In genomic region chr4:59002948-59003805, GRCm38 (mm10) we compare ENCODE assay signal across 8 mouse cellular contexts. TPM values are rescaled to one million over a fixed set of nuclear protein-coding genes. Genes with fewer than 3 reads are reported as not detected.
DNase-seq lines count a peak whose midpoint lies in the region; ATAC-seq and TF ChIP-seq lines count a peak whose summit lies in the region.

Gene Gm20503, plus strand, starts transcription at chr4:59003210.

- H3K4me3 ChIP-seq in hindbrain, embryonic 10.5 days = peak within 1 kb of the TSS; percentile 84
- peak within 1 kb of the TSS; percentile 92 for H3K4me3 ChIP-seq in lung, embryonic 16.5 days (ENCODE audit: low read length)
- H3K4me3 ChIP-seq in thymus, adult 2 months (ENCODE audit: control insufficient read depth, insufficient read depth, low read length) = peak within 1 kb of the TSS; percentile 86

- H3K36me3 ChIP-seq in hindbrain, embryonic 10.5 days = no peaks in the 10 kb centered on the region
- H3K36me3 ChIP-seq in lung, embryonic 16.5 days (ENCODE audit: control insufficient read depth, insufficient read depth, low read length) = no peaks in the 10 kb centered on the region
- no peaks in the 10 kb centered on the region for H3K36me3 ChIP-seq in thymus, adult 2 months (ENCODE audit: control insufficient read depth, insufficient read depth, low read length)

- TF ChIP-seq POLR2A in thymus, adult 2 months (IDR thresholded peaks at IDR 0.05; ENCODE audit: control insufficient read depth, extremely low read depth, insufficient read depth, low read length, poor library complexity) = peak; percentile 73

- under 1% methylated on average over 89 of the region's 89 CpGs for WGBS in hindbrain, embryonic 10.5 days
- WGBS in lung, embryonic 16.5 days = under 1% methylated on average over 81 of the region's 89 CpGs
- WGBS in thymus, adult 2 months = under 1% methylated on average over 77 of the region's 89 CpGs

- ATAC-seq in frontal cortex, adult (ENCODE audit: low TSS enrichment) = peak; percentile 94
- ATAC-seq in lung, embryonic 16.5 days (ENCODE audit: low read depth) = peak; percentile 99

- no peaks in the 10 kb centered on the region for H3K9me3 ChIP-seq in hindbrain, embryonic 10.5 days
- H3K9me3 ChIP-seq in lung, embryonic 16.5 days (ENCODE audit: control insufficient read depth, low read length) = no peaks in the 10 kb centered on the region

- peak within 1 kb of the TSS; percentile 95 for H3K9ac ChIP-seq in lung, embryonic 16.5 days (ENCODE audit: low read length)

- H3K27me3 ChIP-seq in hindbrain, embryonic 10.5 days (ENCODE audit: insufficient read depth, poor library complexity, severe bottlenecking) = no peaks in the 10 kb centered on the region
- no peaks in the 10 kb centered on the region for H3K27me3 ChIP-seq in lung, embryonic 16.5 days (ENCODE audit: control insufficient read depth, insufficient read depth, low read depth, low read length)
- no peaks in the 10 kb centered on the region for H3K27me3 ChIP-seq in thymus, adult 2 months (ENCODE audit: control insufficient read depth, insufficient read depth, low read length)

- DNase-seq in Muller cell, postnatal 12 days (ENCODE audit: inconsistent ontology term) = peak; percentile 93
- DNase-seq in cerebellum, adult 9-10 months = peak; percentile 88
- peak; percentile 90 for DNase-seq in hindbrain, embryonic 10.5 days (ENCODE audit: low spot score)
- DNase-seq in layer of hippocampus, adult 9-11 months = peak; percentile 93
- DNase-seq in ovary, adult 18-20 months (ENCODE audit: low spot score) = peak; percentile 86
- DNase-seq in thymus, adult 2 months = peak; percentile 93

- peaks cover 46% of the 10 kb centered on the region for H3K4me1 ChIP-seq in hindbrain, embryonic 10.5 days (replicated peaks)
- H3K4me1 ChIP-seq in lung, embryonic 16.5 days (replicated peaks; ENCODE audit: control insufficient read depth, insufficient read depth, low read length) = peaks cover 19% of the 10 kb centered on the region
- H3K4me1 ChIP-seq in thymus, adult 2 months (replicated peaks; ENCODE audit: control insufficient read depth, insufficient read depth, low read length) = peaks cover 8% of the 10 kb centered on the region

- H3K27ac ChIP-seq in hindbrain, embryonic 10.5 days = peak within 1 kb of the TSS; percentile 92
- H3K27ac ChIP-seq in lung, embryonic 16.5 days (ENCODE audit: low read length) = peak within 1 kb of the TSS; percentile 87
- no peak within 1 kb of the TSS for H3K27ac ChIP-seq in thymus, adult 2 months (ENCODE audit: control insufficient read depth, insufficient read depth, low read length)

- H3K4me2 ChIP-seq in lung, embryonic 16.5 days (ENCODE audit: low read depth, low read length) = peak within 1 kb of the TSS; percentile 90

- peak; percentile 59; the same call in 1 of the 2 replicates for TF ChIP-seq CTCF in thymus, adult 2 months (IDR thresholded peaks at IDR 0.05; ENCODE audit: borderline replicate concordance, control insufficient read depth, extremely low read depth, insufficient read depth, low read length, poor library complexity)

RNA-seq across cellular contexts. Expression of gene Gm20503, which starts in this region (rescaled TPM):
- 10.5 and 13.3 TPM in 2 replicates for polyA plus RNA-seq in hindbrain, embryonic 10.5 days (2016; fragmentation: Nextera tagmentation; extraction: Ambion mirVana)
- 7.6 and 9.3 TPM in 2 replicates for polyA plus RNA-seq in lung, embryonic 16.5 days (2015; fragmentation: Nextera tagmentation; extraction: Ambion mirVana)
- polyA plus RNA-seq in thymus, adult 2 months (2012; rRNA removed) = not detected in 2 replicates

Comparison
In these comparisons a context has a peak if more than half of its experiments do, and no peak if none do; other contexts are left out.
1. Peak in DNase-seq and H3K4me3 ChIP-seq in thymus, adult 2 months; RNA of the gene not detected or under 1 TPM.